Comparison of ENCODE assay signal across 12 mouse cellular contexts in genomic region chr12:58653222-58653621, GRCm38 (mm10).
A peak's percentile ranks its signal among the peaks of the same experiment; 100 is the strongest.
DNase-seq lines count a peak whose midpoint lies in the region; ATAC-seq and TF ChIP-seq lines count a peak whose summit lies in the region.
"Had no signal": no experiment of that assay in that cellular context is flagged by ENCODE, and none has a peak within 500 bp of the region (broad histone marks: within the 10 kb centered on the region; RNA-seq: fewer than 3 reads in every experiment).

No protein-coding gene starts in this region.

- intact Hi-C loops in left cerebral cortex, postnatal 4 days (cut with DNase I): no loop called here
- intact Hi-C loops in left cerebral cortex, postnatal 10 days (cut with DNase I): loop anchor here (10.0 kb wide), 1 partner anchor 272 kb away; no protein-coding TSS in a partner anchor

- DNase-seq in cerebellum, postnatal 14 days: peak; percentile 6 to 7
- DNase-seq in cerebellum, adult 18-20 months: no peak
- peak; percentile 6 for DNase-seq in left cerebral cortex, postnatal 4 days
- no peak for DNase-seq in left cerebral cortex, postnatal 10 days (ENCODE audit: extremely low spot score in 1 of 2, low spot score in 2 of 2)
- no peak for DNase-seq in liver, postnatal 0 days
- DNase-seq: gastrocnemius, postnatal 14 days; liver; lung, embryonic 14.5 days had no signal

- peaks cover 16% of the 10 kb centered on the region; the same call in 1 of the 2 replicates for H3K4me1 ChIP-seq in forebrain, embryonic 12.5 days
- H3K4me1 ChIP-seq in midbrain, embryonic 13.5 days (replicated peaks): peaks cover 14% of the 10 kb centered on the region
- no peaks in the 10 kb centered on the region for H3K4me1 ChIP-seq in liver, postnatal 0 days (ENCODE audit: insufficient read depth)

- no peaks in the 10 kb centered on the region for H3K27me3 ChIP-seq in forebrain, embryonic 12.5 days
- H3K27me3 ChIP-seq in midbrain, embryonic 13.5 days: no peaks in the 10 kb centered on the region
- no peaks in the 10 kb centered on the region for H3K27me3 ChIP-seq in liver, postnatal 0 days (ENCODE audit: insufficient read depth, low read length)

- ATAC-seq in forebrain, embryonic 12.5 days (ENCODE audit: low FRiP score): no peak
- ATAC-seq in midbrain, embryonic 13.5 days: peak; percentile 49
- no peak for ATAC-seq in frontal cortex, adult (ENCODE audit: low TSS enrichment)
- ATAC-seq in liver, postnatal 0 days: no peak

- no peak for TF ChIP-seq CTCF in liver, postnatal 0 days (IDR thresholded peaks at IDR 0.05; ENCODE audit: low read depth)

- H3K27ac ChIP-seq in forebrain, embryonic 12.5 days: peak overlapping the region; percentile 15
- 0 out of 2 replicates have a peak overlapping the region, but pooled peaks have one; percentile 12 for H3K27ac ChIP-seq in midbrain, embryonic 13.5 days
- H3K27ac ChIP-seq in liver, postnatal 0 days (ENCODE audit: low read depth): no peak overlapping the region

- 44% methylated on average over 6 of the region's 6 CpGs for WGBS in forebrain, embryonic 12.5 days
- 58% methylated on average over 6 of the region's 6 CpGs for WGBS in midbrain, embryonic 13.5 days
- WGBS in liver, postnatal 0 days (ENCODE audit: insufficient replicate concordance): 75% methylated on average over 6 of the region's 6 CpGs

- no peak overlapping the region for H3K9ac ChIP-seq in forebrain, embryonic 12.5 days
- H3K9ac ChIP-seq in midbrain, embryonic 13.5 days (replicated peaks): no peak overlapping the region
- no peak overlapping the region for H3K9ac ChIP-seq in liver, postnatal 0 days (replicated peaks)
- H3K9ac ChIP-seq: lung, embryonic 14.5 days had no signal

- H3K4me2 ChIP-seq in forebrain, embryonic 12.5 days: no peak overlapping the region
- no peak overlapping the region for H3K4me2 ChIP-seq in midbrain, embryonic 13.5 days (replicated peaks)
- no peak overlapping the region for H3K4me2 ChIP-seq in liver, postnatal 0 days (ENCODE audit: low read depth, low read length)
- H3K4me2 ChIP-seq: heart, embryonic 11.5 days; lung, embryonic 14.5 days had no signal

- H3K4me3 ChIP-seq in forebrain, embryonic 12.5 days (replicated peaks): no peak overlapping the region
- no peak overlapping the region for H3K4me3 ChIP-seq in midbrain, embryonic 13.5 days (replicated peaks)
- no peak overlapping the region for H3K4me3 ChIP-seq in liver, postnatal 0 days (ENCODE audit: low read depth, low read length)

- H3K36me3 ChIP-seq in forebrain, embryonic 12.5 days (replicated peaks): no peaks in the 10 kb centered on the region
- H3K36me3 ChIP-seq in midbrain, embryonic 13.5 days: no peaks in the 10 kb centered on the region
- no peaks in the 10 kb centered on the region for H3K36me3 ChIP-seq in liver, postnatal 0 days (replicated peaks; ENCODE audit: insufficient read depth, low read length)

- no peak for TF ChIP-seq EP300 in liver, postnatal 0 days (IDR thresholded peaks at IDR 0.05; ENCODE audit: low read depth)

- no peaks in the 10 kb centered on the region for H3K9me3 ChIP-seq in forebrain, embryonic 12.5 days
- no peaks in the 10 kb centered on the region for H3K9me3 ChIP-seq in midbrain, embryonic 13.5 days
- H3K9me3 ChIP-seq in liver, postnatal 0 days (ENCODE audit: low read length): no peaks in the 10 kb centered on the region

Comparison
In these comparisons a context has a peak if more than half of its experiments do, and no peak if none do; other contexts are left out.
1. DNase-seq: peak in cerebellum, postnatal 14 days (2 of 2) and left cerebral cortex, postnatal 4 days (single experiment); none in cerebellum, adult 18-20 months (0 of 2), left cerebral cortex, postnatal 10 days (0 of 2) and liver, postnatal 0 days (single experiment).